Mouse (Mus musculus): ENCODE measurements around the gene Slc4a7. TPM values are rescaled to one million over a fixed set of nuclear protein-coding genes. Genes with fewer than 3 reads are reported as not detected.

Slc4a7 gene
- 59.0 TPM for polyA plus RNA-seq (2014; fragmentation: Illumina TruSeq; extraction: RNeasy Lipid Tissue Mini Kit (QIAGEN cat#74804); ENCODE audit: low read depth, low replicate concordance)

GRCm38 (mm10) chr14:14701710-14702329 lies at the start of gene Slc4a7:
Gene Slc4a7, plus strand, starts transcription at chr14:14702279.

GRCm38 (mm10) chr14:14803115-14803514 lies 101.0 kb downstream of the Slc4a7 start, which contains the start of gene Nek10:
Gene Nek10, plus strand, starts transcription at chr14:14803415.

Other genes with a start within 250 kb of the Slc4a7 start
- gene Nek10, start 101.1 kb downstream of the Slc4a7 start, polyA plus RNA-seq (2014; fragmentation: Illumina TruSeq; extraction: RNeasy Lipid Tissue Mini Kit (QIAGEN cat#74804); ENCODE audit: low read depth, low replicate concordance) = 4.2 TPM

Data from testis, adult 10 weeks (tissue).